Mouse (Mus musculus): ENCODE results near the gene Ccdc173.
"Not testable (repeated sequence)": the region's sequence is repeated elsewhere in the genome, so short reads cannot be mapped to it uniquely, and the experiment has no call there.

Gene Ccdc173

DNA sequence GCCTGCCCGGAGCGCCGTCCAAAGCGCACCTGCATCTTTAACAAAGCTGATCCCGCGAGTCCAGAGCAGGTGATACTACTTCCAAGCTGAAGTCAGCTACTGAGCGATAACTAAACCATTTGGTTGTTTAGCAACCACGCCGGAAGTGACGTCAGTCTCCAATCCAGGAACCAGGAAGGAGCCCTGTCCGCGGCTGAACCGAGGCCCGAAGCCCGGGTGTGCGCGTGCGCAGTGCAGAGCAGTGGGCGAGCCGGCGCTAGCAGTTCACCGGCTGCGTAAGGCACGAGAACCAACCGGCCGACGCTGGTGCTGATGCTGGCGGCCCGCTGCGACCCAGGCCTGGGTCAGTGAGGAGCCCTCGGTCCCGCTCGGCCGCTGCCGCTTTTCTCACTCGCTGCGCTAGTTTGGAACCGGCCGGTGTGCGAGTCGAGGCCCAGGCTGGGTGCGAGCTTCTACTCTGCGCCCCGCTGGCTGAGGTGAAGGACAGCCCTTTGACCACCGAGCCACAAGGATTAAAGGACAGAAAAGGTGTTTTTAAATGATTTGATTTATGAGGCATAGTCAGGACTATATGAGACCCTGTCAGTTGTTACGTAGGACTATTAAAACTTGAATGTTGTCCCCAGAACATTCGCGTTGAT lies at the start of gene Ccdc173, which contains the start of gene Phospho2:
Ccdc173 (minus strand) TSS at position 147 of the 641 bp plus-strand sequence.
Phospho2 (plus strand) TSS at position 195 of the 641 bp plus-strand sequence.
- DNase-seq (ENCODE audit: extremely low read depth, insufficient read length, low spot score): peak; percentile 95

- peak; percentile 21 for DNase-seq (ENCODE audit: extremely low read depth, insufficient read length, low spot score)
Measured at GRCm38 (mm10) chr2:69838707-69839106, 49.3 kb upstream of the Ccdc173 start.

GRCm38 (mm10) chr2:69837996-69838395 lies 48.6 kb upstream of the Ccdc173 start:
- DNase-seq (ENCODE audit: extremely low read depth, insufficient read length, low spot score): no peak

GRCm38 (mm10) chr2:69837244-69837967 lies 48.0 kb upstream of the Ccdc173 start:
- peak; percentile 28 for DNase-seq (ENCODE audit: extremely low read depth, insufficient read length, low spot score)

- DNase-seq (ENCODE audit: extremely low read depth, insufficient read length, low spot score): no peak
Measured at GRCm38 (mm10) chr2:69830116-69830515, 40.7 kb upstream of the Ccdc173 start.

GRCm38 (mm10) chr2:69829680-69830079 lies 40.3 kb upstream of the Ccdc173 start:
- no peak for DNase-seq (ENCODE audit: extremely low read depth, insufficient read length, low spot score)

- DNase-seq (ENCODE audit: extremely low read depth, insufficient read length, low spot score): no peak
Measured at GRCm38 (mm10) chr2:69828031-69828430, 38.7 kb upstream of the Ccdc173 start.

DNA sequence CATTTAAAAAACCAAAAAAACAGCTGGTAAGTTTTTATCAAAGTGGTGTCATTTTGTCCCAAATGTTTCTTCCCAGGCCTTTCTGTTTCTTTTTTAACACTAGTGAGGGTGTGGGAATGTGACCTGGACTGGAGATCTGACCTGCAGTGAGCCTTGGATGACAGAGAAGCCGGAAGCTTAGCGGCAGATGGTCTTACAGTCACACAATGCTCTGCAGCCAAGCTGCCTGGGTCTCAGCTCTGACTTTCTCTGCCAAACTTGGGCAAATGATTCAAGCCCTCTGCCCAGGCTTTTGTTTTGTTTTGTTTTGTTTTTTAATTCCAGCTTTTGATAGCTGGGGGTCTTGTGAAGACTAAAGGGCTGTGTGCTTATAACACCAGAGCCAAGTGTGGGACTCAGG lies 37.0 kb upstream of the Ccdc173 start:
- no peak for DNase-seq (ENCODE audit: extremely low read depth, insufficient read length, low spot score)

GRCm38 (mm10) chr2:69825898-69826297 lies 36.5 kb upstream of the Ccdc173 start:
- no peak for DNase-seq (ENCODE audit: extremely low read depth, insufficient read length, low spot score)

GRCm38 (mm10) chr2:69823129-69823677 lies 33.8 kb upstream of the Ccdc173 start:
- no peak for DNase-seq (ENCODE audit: extremely low read depth, insufficient read length, low spot score)

DNA sequence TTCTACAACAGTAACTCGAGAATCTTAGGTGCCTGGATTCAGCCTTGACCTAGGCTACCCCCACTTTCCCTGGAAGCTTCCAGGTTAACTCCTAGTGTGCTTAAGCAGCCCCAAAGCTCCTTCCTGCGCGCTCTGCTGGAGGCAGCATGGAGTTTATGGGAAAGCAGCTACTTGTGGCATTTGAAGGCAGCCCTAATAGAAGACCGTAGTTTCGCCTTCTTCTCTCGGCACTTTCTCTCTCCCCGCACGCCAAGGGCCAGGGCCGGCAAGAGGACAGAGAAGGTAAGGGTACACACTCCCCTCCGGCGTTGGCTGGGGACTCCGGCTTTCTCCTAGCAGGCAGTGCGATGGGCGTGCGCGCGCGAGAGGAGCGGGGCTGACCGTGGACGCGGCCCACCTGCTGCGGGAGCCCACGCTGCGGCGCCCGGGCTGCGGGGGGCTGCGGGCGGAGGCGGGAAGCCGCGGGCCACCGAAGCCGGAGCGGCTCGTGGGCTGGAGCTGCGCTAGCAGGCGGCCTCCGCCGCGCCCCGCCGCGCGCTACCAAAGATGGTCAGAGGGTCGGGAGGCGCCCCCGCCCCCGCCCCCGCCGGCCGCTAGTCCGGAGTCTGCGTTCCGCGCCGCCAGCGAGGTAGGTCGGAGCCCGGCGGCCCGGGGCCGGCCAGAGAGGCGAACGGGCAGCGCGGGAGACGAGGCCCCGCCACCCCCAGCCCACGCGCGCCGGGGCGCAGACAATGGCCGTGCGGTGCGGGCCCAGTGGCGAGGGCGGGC lies 33.2 kb upstream of the Ccdc173 start:
- DNase-seq (ENCODE audit: extremely low read depth, insufficient read length, low spot score): no peak

DNA sequence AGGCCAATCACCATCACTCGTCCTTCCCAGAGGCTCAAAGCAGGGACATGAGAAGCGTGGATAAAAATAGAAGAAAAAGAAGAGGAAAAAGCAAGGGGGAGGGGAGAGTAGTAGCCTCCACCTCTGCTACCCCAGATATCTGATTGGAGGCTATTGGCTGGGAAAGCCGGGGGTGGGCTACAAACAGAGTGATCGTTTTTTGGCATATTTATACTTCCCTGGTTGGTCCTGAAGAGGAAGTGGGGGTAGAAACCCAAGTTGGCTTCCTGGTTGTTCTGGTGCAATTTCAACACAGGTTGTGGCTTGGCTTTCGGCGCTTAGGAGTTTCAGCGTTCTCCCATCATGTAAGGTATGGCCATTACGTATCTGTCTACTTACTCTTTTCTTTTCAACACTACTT lies 32.3 kb upstream of the Ccdc173 start, which contains the start of gene Klhl23:
Klhl23 (plus strand) TSS at position 234 of the 400 bp plus-strand sequence.
- no peak for DNase-seq (ENCODE audit: extremely low read depth, insufficient read length, low spot score)

DNA sequence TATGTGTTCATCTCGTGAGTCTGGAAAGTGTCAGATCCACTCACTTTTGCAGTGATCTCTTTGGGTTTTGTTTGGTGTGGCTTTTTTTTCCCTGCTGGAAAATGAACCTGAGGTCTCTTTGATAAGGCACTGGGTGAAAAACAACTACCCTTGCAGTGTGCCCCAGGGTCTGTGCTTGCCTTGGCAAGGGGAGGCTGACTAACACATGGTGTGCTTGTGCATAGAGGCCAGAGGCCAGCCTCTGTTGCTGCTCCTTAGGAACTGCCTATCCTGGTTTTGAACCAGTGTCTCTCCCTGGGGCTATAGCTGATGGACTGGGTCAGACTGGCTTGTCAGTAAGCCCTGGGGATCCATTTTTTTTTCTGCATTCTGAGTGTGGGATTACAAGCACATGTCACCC lies 30.8 kb upstream of the Ccdc173 start:
- DNase-seq (ENCODE audit: extremely low read depth, insufficient read length, low spot score): no peak

DNA sequence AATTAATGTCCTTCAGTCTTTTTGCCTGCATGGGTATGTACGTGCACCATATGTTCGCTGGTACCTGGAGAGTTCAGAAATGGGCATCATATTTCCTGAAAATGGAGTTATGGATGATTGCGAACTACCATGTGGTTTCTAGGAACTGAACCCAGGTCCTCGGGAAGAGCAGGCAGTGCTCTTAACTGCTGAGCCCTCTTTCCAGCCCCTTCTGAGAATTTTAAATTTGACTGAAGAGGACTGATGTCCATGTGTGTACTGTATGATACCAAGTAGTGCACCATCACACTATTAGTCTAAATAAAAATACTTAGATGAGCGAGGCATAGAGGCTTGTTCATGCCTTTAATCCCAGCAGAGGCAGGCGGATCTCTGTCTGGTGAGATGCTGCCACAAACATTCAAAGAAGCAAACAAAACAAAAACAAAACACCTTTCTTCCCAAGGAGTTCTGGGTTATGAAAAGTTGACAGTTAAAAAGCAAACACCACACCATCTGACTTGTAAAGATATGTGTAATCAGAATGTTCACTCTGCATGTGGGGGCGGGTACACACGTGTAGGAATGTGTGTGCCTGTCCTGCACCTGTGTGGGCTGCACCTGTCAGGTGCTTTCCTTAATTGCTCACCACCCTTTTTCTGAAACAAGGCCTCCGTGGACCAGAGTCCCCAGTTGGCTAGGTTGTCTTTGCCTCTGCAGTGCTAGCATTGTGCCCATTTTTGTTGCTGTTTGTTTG lies 29.1 kb upstream of the Ccdc173 start:
- DNase-seq (ENCODE audit: extremely low read depth, insufficient read length, low spot score): no peak

DNA sequence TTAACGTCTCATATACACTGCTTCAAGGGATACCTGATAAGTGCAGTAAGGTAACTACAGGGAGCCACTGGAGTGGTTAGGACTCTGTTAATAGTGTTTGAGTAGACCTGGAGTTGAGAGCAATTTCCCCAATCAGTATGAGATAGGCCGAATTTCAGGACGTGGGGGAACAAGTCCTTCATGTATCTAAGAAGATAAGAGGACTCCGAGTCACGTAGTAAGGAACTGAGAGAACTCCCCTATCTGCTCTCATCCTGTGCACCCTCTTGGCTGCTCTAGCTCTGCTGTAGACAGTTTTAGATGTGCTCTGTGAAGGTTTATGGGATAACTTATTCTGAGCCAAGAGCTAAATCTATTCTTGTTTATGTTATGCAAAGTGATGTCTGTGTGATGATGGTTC lies 27.2 kb upstream of the Ccdc173 start:
- no peak for DNase-seq (ENCODE audit: extremely low read depth, insufficient read length, low spot score)

DNA sequence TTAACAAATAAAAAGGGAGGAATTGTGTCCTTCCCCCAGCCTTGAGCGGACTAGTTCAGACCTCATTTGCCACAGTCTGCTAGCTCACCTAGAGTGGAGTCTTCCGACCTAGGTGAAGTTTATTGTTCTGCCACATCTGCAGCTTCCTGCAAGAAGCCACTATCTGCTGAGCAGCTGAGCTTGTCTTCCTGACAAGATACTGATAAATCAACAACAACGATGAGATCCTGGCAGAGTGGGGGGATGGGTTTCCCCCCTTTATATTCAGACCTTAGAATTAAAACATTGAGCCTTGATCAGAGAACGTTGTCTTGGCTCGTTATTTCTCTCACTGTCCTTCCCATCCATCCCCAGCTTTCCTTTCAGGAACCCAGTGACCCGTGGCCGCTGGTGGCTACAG lies 22.0 kb upstream of the Ccdc173 start:
- DNase-seq (ENCODE audit: extremely low read depth, insufficient read length, low spot score): not testable (repeated sequence)

DNA sequence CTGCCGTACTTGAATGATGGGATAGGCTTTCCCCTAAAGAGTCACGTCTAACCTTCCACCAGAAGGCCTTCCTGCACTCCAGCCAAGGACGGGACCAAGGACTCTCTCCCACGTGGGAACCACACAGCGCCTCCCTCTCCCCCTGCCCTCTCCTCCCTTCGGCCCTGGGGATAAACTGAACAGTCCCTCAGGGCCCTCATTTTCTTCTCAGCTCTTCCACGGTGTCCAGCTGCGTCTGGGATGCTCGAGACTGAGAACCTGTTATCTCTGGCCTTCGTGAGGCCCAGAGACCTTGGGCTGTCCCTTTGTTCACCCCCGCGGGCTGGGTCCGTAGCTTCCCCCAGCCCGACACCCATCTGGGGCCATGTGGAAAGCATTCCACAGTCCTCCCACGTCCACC lies 20.8 kb upstream of the Ccdc173 start:
- DNase-seq (ENCODE audit: extremely low read depth, insufficient read length, low spot score): no peak

- not testable (repeated sequence) for DNase-seq (ENCODE audit: extremely low read depth, insufficient read length, low spot score)
Measured at GRCm38 (mm10) chr2:69804663-69805062, 15.3 kb upstream of the Ccdc173 start.

GRCm38 (mm10) chr2:69803756-69804155 lies 14.4 kb upstream of the Ccdc173 start:
- no peak for DNase-seq (ENCODE audit: extremely low read depth, insufficient read length, low spot score)

DNA sequence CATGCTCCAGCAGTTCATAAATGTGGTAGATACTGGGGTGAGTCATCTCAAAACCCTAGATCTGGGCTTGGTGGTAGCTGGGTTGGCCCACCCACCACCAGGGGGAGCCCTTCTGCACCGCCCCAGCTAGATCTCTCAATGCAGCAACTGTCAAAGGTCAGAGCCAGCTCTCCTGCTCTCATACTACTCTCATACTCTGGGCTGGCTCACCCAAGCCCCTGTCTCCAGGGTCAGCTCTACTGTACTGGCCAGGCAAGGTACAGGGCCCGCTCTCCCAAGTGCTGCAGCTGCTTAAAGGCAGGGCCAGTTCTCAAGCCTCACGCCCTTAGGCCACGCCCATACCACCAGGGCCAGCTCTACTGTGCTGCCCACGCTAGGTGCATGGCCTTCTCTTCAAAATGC lies 13.5 kb upstream of the Ccdc173 start:
- peak; percentile 60 for DNase-seq (ENCODE audit: extremely low read depth, insufficient read length, low spot score)
